Mouse (Mus musculus) Patski (cell line): ENCODE data around the gene 4930562C15Rik. TPM values are rescaled to one million over a fixed set of nuclear protein-coding genes. Genes with fewer than 3 reads are reported as not detected.

Experiments
- ATAC-seq: fragments of 100-300 bp; one replicate; pipeline ENCODE4 v1.8.0; 2021
- CTCF ChIA-PET: fragments of 350-600 bp; sonication (Branson Sonifier 250); formaldehyde crosslinking; loops from one replicate; lab custom pipeline; 2022; ENCODE audit warnings: inconsistent platforms; lab: Charles Lee
- POLR2A ChIA-PET: fragments of 350-600 bp; sonication (Branson Sonifier 250); formaldehyde crosslinking; loops from one replicate; lab custom pipeline; 2022; ENCODE audit warnings: antibody characterized with exemption, inconsistent platforms; lab: Charles Lee
- DNase-seq: peaks from one replicate; pipeline ENCODE4 v3.0.0-alpha.2; 2011; ENCODE audit warnings: low read depth, low spot score
- H3K27me3 ChIP-seq: fragments of 371-371 bp; one replicate; pipeline ENCODE4 v1.5.1; 2021
- CTCF ChIP-seq: fragments of 100-300 bp; IDR thresholded peaks from one replicate; pipeline ENCODE4 v1.5.1; 2021
- in situ Hi-C: fragments of 300-500 bp; cut with MboI; formaldehyde crosslinking; loops from 3 replicates; pipeline ENCODE4 v1.11.1; 2018; ENCODE audit warnings: low pct_unique_long_range_greater_than_20kb, mixed read lengths
- polyA plus RNA-seq: library from polyadenylated mRNA; unstranded; gene quantifications from one replicate; pipeline ENCODE4 v1.2.3, GENCODE M21; 2021

The 4930562C15Rik gene
- polyA plus RNA-seq, 1 experiment from 2014 or later: 0.89 TPM

DNA sequence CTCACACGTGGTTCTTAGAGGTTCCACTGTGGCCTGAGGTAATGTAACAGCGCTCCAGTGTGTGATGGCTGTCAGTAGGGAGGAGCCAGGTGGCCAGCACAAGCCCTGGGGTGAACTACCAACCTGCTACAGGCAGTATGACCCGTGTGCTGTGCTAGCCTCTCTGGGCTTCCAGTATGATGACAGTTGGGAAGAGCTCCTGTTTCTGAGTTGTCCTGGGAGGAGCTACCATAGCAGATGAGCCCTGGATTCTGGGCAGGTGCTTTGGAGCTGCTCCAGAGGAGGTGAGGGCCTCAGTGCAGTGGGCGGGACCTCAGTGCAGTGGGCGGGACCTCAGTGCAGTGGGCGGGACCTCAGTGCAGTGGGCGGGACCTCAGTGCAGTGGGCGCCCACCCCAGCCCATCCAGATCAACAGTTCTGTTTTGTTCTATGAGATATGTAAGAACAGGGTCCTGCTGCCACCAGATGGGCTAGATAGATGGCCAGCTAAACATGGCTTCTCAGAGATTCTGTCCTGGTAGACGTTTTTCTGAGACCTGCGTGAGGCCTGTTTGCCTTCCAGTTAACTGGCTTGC, 76.9 kb downstream of the 4930562C15Rik start:
- ATAC-seq: no peak
- ChIA-PET CTCF (interaction anchor here (1.6 to 2.7 kb wide), 6 partner anchors 10 to 149 kb away, joined by 4 to 24 read pairs (median 8); partner anchors contain the start of gene Mgrn1), POLR2A (interaction anchor here (2.2 to 2.3 kb wide), 2 partner anchors 16 to 26 kb away, joined by 7 to 8 read pairs; partner anchors contain the start of gene Mgrn1)
- in situ Hi-C loops: no loop called here
- no peaks in the 10 kb centered on the region for H3K27me3 ChIP-seq
- DNase-seq: no peak
- no peak for TF ChIP-seq CTCF

DNA sequence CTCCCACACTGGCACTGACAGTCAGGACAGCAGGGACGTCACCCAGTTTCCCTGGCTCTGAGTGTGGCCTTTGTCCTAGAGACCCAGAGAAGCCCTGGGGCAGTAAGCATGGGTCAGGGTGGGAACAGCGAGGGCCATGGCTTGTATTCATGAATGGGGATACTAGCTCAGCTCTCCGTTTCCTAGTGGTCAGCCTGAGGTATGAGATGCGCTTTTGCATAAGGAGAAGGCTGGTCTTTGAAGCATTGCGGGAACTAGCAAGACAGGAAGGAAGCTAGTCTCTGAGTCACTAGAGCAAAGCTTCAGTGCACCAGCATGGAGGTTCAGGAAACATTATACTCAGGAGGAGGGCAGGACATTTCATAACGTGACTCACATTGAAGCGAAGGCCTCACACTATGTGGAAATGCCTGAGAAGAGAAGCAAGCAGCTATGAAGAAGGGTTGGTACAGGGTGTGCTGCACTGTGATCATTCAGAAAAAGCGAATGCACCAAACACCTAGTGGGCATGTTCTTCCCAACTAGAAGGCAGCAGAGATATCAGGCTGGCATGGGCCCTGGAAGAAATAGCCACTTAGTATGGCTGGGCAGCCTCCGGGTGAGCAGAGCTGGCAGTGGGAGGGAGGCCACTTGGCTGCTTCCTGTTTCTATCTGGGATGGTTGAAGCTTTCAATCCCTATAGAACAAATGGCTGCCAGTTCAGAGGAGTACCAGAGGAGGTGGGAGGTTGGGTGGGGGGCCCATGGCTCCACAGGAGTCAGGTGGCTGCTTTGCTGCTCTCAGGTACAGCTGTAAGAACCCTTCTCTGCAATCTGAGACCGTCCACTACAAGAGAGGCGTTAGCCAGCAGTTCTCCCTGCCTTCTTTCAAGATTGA, 77.9 kb downstream of the 4930562C15Rik start:
- in situ Hi-C loops: no loop called here
- no peak for TF ChIP-seq CTCF
- ChIA-PET POLR2A (interaction anchor here (0.8 to 2.3 kb wide), 5 partner anchors 17 to 94 kb away, joined by 3 to 8 read pairs (median 7); partner anchors contain the start of genes Mgrn1, Smim22 and Ubald1), CTCF (interaction anchor here (1.2 to 2.7 kb wide), 18 partner anchors 9 to 150 kb away, joined by 3 to 24 read pairs (median 6); partner anchors contain the start of genes Mgrn1, Nudt16l1 and Ubald1)
- peak; percentile 86 for DNase-seq
- peak; percentile 94 for ATAC-seq
- no peaks in the 10 kb centered on the region for H3K27me3 ChIP-seq

DNA sequence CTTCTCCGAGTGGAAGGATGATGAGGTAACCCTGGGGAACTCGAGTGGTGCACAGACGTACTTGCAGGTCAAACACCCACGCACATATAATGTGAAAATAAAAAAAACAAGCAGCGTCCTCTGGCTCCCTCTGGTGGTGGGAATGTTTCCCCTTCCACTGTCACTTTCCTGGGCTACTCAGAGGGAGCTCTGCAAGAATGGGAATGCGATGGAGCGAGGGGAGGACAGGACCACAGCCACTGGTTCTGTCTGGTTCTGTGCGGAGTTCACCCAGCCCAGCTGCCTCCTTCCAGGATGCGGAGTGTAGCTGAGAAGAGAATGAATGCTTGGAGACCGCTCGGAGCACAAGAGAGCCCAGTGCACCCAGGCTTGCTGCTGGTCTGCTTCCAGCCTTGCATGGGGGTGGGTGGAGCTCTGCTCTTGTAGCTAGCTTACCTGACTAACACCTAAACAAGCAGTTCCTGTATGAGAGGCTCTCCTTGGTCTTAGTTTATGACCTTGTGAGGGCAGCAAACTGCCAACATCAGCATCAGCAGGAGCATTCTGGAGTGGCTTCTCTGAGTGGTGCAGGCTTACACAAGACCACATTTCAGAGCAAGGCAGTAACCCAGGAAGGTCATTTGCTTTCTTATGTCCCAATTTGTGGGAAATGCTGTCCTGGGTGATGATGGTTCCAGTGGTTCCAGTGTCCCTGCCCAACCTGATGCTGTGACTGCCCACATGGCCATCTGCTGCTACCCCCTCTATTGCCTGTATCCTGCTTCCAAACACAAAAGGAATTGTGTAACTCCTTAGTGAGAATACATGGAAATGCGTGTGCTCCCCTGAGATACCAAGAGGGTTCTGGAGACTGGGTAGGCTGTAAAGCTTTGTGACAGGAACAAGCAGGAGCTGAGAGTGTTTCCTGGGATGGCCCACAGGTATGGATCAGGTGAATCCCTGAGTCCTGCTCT, 78.8 kb downstream of the 4930562C15Rik start:
- ChIA-PET CTCF (interaction anchor here (0.8 to 2.7 kb wide), 17 partner anchors 8 to 51 kb away, joined by 3 to 24 read pairs (median 7); partner anchors contain the start of genes Mgrn1, Nudt16l1 and Ubald1), POLR2A (interaction anchor here (0.5 to 2.3 kb wide), 6 partner anchors 18 to 313 kb away, joined by 3 to 8 read pairs (median 5); partner anchors contain the start of genes Mgrn1, Smim22 and Ubald1)
- peak; percentile 41 for ATAC-seq
- peak; percentile 59 for DNase-seq
- TF ChIP-seq CTCF: no peak
- in situ Hi-C loops: no loop called here
- no peaks in the 10 kb centered on the region for H3K27me3 ChIP-seq

DNA sequence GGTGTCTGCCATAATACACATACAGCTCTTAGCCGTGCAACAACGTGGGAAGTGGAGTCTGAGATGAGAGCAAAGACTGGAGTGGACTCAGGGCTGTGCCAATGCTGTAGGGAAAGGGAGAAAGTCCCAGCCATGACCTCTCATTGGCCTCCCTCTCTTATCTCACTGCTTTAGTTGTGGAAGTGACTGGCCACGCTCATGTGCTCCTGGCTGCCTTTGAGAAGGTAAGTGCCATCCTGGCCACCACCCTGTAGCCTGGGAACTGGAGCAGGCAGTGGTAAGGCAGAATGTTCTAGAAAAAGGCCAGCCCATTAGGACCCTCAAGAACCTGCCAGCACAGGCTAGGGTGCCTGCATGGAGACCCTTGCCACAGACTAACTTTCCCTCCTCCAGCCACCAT, 80.7 kb downstream of the 4930562C15Rik start:
- no peak for TF ChIP-seq CTCF
- no peaks in the 10 kb centered on the region for H3K27me3 ChIP-seq
- ChIA-PET POLR2A (no interaction called here), CTCF (no interaction called here)
- ATAC-seq (no peak), DNase-seq (no peak)
- in situ Hi-C loops: no loop called here

DNA sequence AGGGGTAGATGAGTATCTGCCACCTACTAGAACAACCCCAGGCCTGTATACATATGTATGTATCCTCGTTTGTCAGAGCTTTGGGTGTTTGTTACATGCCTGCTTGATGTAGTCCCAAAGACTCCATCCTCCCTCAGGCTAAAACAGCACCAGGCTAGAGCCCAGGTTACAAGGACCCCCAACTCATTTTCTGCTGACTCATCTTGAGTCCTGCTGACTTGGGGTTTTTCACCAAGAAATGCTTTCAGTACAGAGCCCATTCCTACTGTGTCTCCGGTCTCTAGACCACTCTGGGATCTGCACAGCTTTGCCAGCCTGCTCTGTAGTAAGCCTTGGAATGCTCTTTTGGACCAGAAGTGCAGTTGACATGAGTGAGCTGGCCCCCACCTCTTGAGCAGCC, 81.4 kb downstream of the 4930562C15Rik start:
- DNase-seq: no peak
- ATAC-seq: no peak
- H3K27me3 ChIP-seq: no peaks in the 10 kb centered on the region
- ChIA-PET POLR2A (no interaction called here), CTCF (no interaction called here)
- in situ Hi-C loops: no loop called here
- no peak for TF ChIP-seq CTCF

Other genes starting within 250 kb of the 4930562C15Rik start
- 87.1 TPM for gene Glis2, start 240.7 kb upstream of the 4930562C15Rik start, polyA plus RNA-seq
- gene Pam16, start 210.4 kb upstream of the 4930562C15Rik start, polyA plus RNA-seq: 57.2 TPM
- 74.5 TPM for gene Vasn, start 195.5 kb upstream of the 4930562C15Rik start, polyA plus RNA-seq
- 84.4 TPM for gene Dnaja3, start 195.4 kb upstream of the 4930562C15Rik start, polyA plus RNA-seq
- 28.4 TPM for gene Coro7, start 155.6 kb upstream of the 4930562C15Rik start, polyA plus RNA-seq
- 30.9 TPM for gene Nmral1, start 116.1 kb upstream of the 4930562C15Rik start, polyA plus RNA-seq
- 104 TPM for gene Hmox2, start 109.1 kb upstream of the 4930562C15Rik start, polyA plus RNA-seq
- 43.9 TPM for gene Cdip1, start 45.1 kb upstream of the 4930562C15Rik start, polyA plus RNA-seq
- 30.2 TPM for gene Ubald1, start 44.9 kb downstream of the 4930562C15Rik start, polyA plus RNA-seq
- gene Mgrn1, start 50.8 kb downstream of the 4930562C15Rik start, polyA plus RNA-seq: 121 TPM
- 57.9 TPM for gene Nudt16l1, start 103.3 kb downstream of the 4930562C15Rik start, polyA plus RNA-seq
- gene Anks3, start 128.8 kb downstream of the 4930562C15Rik start, polyA plus RNA-seq: 58.2 TPM
- 0.09 TPM for gene Sept12, start 162.4 kb downstream of the 4930562C15Rik start, polyA plus RNA-seq
- gene Smim22, start 171.9 kb downstream of the 4930562C15Rik start, polyA plus RNA-seq: not detected
- 50.2 TPM for gene Rogdi, start 178.1 kb downstream of the 4930562C15Rik start, polyA plus RNA-seq
- gene Glyr1, start 214.4 kb downstream of the 4930562C15Rik start, polyA plus RNA-seq: 102 TPM
- 27.7 TPM for gene Ubn1, start 214.6 kb downstream of the 4930562C15Rik start, polyA plus RNA-seq